Mouse (Mus musculus): Measurements from ENCODE around the gene Gm20518.
A peak's percentile ranks its signal among the peaks of the same experiment; 100 is the strongest.

Gm20518 gene

GRCm38 (mm10) chr16:17843701-17844365 lies 47.6 kb downstream of the Gm20518 start:
- no peak for ATAC-seq (ENCODE audit: low TSS enrichment)

DNA sequence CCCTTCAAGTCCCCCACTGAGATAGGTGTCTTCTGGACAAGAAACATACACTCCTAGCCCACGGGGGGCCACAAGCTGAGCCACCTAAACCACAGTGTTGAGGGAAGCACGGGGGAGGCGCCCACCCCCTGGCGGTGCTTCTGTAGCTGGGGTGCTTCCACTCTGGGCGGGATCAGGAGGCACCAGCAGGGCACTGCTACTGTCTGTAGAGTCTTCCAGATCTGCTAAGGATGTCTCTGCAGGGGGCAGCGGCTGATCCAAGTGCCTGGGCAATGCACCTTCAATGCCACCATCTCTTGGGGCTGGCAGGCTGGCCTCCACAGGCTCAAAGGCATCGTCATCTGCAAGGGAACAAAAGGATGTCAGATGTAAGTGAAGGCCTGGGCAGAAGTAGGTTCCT lies 49.0 kb downstream of the Gm20518 start:
- no peak for ATAC-seq (ENCODE audit: low TSS enrichment)

DNA sequence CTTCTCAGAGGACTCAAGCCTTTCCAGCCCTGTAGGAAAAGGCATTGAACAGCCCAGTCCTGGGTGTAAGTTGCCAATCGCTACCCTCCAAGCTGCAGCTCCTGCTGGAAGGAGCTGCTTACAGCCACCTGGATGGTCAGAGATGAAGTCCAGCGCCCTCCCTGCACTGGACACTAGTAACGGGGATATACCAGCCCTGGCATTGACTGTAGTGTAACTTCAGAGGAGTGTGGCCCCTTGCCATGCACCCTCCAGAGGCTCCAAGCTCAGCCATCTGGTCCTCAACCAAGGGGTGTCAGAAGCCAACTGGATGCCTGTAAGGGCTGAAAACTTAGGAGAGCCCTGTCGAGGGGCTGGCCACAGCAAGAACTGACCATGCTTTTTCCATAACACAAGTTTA lies 51.5 kb downstream of the Gm20518 start:
- no peak for ATAC-seq (ENCODE audit: low TSS enrichment)

DNA sequence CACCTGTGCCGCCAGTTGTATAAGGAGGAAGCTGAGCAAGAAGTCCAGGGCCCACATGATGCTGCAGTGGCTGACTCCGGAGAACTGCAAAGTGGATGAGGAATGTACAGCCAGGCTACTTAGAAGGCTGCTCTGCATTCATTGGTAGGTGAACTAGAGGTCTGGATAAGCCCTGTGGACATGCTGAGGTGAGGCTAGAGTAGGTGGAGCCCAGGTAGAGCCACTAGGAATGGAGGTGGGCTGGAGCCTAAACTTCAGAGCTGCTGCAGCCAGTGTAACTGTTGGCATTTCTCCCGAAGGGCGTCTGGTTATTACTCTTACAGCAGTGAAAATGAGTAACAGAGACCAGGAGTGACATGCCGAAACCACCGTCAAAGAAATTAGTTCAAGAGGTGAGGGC lies 53.4 kb downstream of the Gm20518 start, which contains the start of gene Car15:
Gene Car15 (minus strand): TSS at position 314 of the 400 bp plus-strand sequence.
- no peak for ATAC-seq (ENCODE audit: low TSS enrichment)

GRCm38 (mm10) chr16:17835481-17835880 lies 56.0 kb downstream of the Gm20518 start:
- no peak for ATAC-seq (ENCODE audit: low TSS enrichment)

DNA sequence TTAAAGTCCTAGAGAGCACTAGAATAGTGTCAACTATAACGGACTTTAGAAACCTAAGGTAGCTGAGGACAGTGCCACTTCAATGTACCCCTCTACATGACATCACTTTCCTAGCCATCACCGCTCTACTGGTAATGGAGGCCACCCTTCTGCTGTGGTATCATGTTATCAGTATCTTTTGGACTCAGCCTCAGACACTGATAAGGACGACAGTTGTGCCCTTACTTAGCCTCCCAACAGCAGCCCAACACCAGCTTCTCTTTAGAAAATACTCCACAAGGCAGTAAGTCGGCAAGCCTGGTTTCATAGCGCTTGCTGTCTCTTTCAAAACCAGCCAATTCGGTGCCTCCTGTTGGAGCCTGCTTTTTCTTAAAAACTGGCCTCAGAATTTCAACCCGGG lies 56.9 kb downstream of the Gm20518 start:
- ATAC-seq (ENCODE audit: low TSS enrichment), result no peak

GRCm38 (mm10) chr16:17833681-17834399 lies 57.6 kb downstream of the Gm20518 start:
- peak; percentile 58 for ATAC-seq (ENCODE audit: low TSS enrichment)

DNA sequence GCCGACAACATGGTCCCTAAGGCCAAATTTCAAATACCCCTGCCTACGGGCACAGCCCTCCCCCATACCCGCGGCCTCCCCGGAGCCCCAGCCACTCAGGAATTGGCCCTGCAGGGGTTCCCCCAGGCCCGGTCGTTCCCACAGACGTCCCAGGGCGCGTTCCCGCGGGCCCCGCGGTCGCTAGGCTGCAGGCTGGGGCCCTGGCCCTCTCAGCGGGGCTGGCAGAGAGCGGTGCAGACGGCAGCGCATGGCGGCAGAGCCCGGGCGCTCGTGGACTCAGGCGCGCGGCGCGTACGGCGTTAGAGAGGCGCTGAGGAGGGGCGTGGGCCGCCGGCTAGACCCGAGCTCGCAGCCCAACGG lies 58.2 kb downstream of the Gm20518 start:
- ATAC-seq (ENCODE audit: low TSS enrichment), result peak; percentile 50

DNA sequence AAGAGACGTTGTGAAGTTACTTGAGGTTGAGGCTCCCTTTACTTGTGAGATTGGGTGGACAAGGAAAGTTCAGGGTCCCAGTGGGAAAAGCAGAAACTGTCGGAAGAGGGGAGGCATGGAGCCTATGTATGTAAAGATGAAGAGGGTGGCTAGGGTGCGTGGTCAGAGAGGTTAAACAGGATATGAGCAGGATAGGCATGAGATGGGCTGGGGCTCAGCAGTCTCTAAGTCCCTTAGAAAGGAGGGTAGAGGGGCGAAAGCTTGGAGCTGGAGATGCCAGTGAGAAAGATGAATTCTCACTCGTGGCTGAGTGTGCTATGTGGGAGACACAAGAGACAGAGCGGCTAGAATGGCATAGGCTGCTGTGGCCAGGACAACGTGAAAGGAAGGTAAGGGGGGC lies 58.6 kb downstream of the Gm20518 start, which contains the start of gene B830017H08Rik:
Gene B830017H08Rik (plus strand): TSS at position 301 of the 400 bp plus-strand sequence.
- peak; percentile 2; the same call in 1 of the 2 replicates for ATAC-seq (ENCODE audit: low TSS enrichment)

DNA sequence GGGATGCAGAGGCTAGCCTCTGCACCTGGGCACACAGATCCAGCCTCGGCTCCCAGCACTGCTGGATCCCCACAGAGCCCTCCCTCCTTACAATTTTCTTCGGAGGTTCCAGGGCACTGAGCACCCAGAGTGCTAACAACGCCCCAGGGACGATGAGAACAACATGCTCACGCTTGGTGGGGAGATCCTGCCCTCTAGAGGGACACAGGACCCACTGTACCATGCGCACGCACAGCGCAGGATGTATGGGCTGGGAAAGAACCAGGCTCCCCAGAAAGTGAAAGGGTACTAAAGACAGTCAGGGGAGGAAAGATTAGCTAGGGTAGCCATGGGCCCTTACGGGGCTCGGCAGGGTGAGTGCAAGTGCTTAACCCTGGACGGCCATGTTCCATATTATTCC lies 59.7 kb downstream of the Gm20518 start:
- no peak for ATAC-seq (ENCODE audit: low TSS enrichment)

DNA sequence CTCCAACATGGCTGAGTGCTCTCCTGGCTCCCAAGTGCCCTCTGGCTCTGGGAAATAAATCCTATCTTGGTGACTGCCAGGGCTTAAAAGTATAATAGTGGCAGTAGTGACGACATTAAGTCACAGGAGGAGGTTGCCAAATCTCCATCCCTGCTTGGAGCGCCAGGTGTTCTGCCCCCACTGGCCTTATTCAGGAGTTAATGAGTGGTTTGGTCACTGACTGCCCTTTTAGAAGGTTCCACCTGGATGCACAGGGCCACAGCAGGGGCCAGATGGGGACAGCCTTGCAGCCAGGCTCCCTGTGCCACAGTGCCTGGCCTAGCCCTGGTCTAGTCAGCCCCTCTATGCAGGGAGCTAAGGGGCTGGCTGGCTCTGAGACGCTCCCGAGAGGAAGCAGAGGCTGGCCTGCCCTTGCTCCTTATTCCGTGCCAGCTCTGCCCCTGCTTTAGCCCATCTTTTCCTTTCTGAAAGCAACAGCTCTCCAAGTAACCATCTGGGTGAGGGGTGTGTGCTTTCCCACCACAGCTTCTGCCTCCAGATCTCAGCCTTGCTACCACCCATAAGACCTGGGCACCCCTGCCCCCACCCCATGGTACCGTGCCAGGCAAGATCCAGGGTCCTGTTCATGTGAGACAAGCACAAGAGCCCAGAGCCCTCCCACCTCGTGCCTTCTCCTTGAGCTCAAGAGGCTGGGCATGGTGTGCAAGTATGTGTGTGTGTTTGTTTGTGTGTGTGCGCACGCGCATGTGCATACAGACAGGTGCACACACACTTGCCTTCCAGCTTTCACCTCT lies 60.9 kb downstream of the Gm20518 start:
- ATAC-seq (ENCODE audit: low TSS enrichment), result no peak

- no peak for ATAC-seq (ENCODE audit: low TSS enrichment)
These were observed 62.6 kb downstream of the Gm20518 start for GRCm38 (mm10) chr16:17828867-17829266.

DNA sequence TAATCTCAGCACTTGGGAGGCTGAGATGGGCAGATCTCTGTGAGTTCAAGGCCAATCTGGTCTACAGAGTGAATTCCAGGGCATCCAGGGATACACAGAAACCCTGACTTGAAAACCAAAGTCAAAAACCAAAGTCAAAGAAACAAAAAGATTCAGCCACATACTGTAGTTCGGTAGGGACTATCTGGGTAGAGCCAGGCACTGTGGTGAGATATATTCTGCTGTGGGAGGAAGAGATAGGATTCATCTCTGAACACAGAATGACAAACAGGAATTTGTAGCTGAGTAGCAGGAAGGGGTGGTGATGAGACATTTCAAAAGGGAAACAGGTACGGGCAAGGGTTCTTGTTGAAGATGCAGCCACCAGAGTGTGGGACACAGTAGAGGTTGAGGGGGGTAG lies 63.2 kb downstream of the Gm20518 start:
- no peak for ATAC-seq (ENCODE audit: low TSS enrichment)

- no peak for ATAC-seq (ENCODE audit: low TSS enrichment)
These were observed 65.0 kb downstream of the Gm20518 start for GRCm38 (mm10) chr16:17826500-17826899.

DNA sequence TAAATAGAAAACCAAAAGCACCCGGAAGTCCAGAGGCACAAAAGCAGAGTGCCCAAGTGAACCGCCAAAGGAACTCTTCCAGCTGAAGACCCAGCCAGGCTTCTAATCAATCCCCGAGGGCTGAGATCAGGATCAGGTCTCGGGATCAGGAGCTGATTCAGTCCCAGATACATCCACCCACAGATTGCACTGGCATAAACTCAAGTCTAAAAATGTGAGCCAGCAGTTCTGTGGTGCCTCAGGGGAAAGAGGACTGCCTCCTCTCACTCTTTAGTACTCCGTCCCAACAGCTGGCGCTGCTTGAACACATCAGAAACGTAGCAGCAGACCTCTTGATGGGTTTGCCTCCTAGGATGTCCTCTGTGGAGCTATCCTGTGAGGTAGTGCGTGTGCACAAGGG lies 74.9 kb downstream of the Gm20518 start:
- no peak for ATAC-seq (ENCODE audit: low TSS enrichment)

DNA sequence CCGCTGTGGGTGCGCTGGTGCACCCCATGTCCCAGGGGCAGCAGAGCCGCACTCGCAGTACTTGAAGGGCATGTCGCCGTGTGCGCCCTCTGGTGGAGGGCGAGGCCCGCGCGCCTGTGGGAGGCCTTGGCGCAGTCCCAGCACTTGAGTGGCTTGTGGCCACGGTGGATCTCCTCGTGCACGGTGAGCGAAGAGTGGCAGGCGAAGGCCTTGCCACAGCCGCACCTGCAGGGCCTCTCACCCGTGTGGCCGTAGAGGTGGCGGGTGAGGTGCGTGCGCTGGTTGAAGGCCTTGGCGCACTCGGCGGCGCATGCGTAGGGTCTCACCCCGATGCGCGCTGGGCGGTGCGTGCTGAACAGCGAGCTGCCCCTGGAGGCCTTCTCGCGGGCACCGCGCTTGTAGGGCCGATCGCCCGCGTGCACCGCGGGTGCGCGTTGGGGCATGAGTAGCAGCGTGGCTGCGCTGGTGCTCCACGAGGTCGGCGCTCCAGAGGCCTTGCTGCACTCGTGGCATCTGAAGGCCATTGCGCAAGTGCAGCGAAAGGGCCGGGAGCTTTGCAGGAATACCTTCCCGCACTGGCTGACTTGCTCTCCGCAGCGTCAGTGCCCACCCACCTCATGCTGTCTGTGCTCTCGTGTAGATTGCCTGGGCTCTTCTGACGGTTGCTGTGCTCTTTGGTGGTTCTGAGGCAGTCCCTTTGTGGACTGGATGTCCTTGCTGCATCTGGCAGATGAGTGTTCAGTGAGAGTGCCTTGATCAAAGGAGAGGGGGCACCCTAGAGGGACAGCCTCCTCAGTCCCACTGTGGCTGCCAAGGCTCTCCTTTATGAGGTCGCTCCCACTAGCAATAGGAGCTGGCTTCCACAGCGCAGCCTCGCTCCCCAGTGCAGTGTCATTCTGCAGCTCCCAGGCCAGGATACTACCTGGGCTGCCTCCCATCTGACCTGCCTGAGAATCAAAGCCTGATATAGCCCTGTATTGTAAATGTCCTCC lies 75.8 kb downstream of the Gm20518 start:
- peak; percentile 66 for ATAC-seq (ENCODE audit: low TSS enrichment)

DNA sequence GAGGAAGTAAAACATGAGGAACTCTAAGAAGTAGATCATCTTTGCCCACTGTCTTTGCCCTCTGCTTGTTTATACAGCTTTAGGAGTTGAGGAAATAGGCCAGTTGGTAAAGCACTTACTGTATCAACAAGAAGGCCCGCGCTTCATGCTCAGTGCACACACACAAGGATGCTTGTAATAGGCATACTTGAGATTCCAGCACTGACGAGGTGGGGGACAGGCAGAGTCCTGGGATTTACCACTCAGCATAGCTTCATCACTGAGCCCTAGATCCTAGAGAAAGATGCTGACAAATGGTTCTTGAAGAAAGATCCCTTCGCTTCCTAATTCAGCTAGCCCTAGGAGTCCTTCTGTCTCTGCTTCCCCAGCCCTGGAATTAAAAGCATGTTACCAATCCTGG lies 78.3 kb downstream of the Gm20518 start:
- no peak for ATAC-seq (ENCODE audit: low TSS enrichment)

DNA sequence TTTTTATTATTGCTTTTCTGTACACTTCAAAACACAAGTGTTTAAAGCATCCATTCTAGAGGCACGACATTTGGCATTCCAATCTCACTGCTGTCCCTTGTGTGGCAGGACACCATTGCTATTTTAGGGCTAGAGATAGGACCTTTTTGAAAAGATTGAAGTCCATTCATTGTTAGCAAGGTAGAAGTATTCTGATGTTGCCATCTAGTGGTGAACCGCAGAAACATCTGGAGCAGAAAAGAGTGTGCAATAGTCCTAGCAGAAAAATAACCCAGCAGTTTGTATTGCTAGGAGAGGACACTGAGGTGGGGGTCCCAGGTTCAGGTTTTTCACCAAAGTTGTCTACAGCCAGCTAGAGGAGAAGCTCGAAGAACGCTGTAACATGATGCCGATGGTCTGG lies 79.4 kb downstream of the Gm20518 start:
- ATAC-seq (ENCODE audit: low TSS enrichment), result no peak

DNA sequence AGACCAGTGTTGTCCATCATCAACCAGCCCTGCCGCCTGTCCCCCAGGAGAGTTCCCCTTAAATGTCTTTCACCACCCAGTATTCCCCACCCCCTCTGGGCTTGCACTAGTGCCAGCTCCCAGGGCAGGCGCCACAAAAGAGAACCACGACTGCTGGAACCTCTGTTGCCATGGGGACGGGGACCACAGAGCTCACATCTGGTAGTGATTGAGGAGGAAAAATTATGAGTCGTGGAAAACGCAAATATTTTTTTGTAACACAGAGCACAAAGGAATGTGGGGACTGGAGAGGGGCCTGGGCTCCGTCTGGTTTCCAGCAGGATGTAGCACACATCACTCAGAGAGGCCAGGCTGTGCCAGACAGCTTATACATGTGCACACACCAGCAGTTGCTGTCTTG lies 81.8 kb downstream of the Gm20518 start:
- ATAC-seq (ENCODE audit: low TSS enrichment), result no peak

GRCm38 (mm10) chr16:17809125-17809524 lies 82.3 kb downstream of the Gm20518 start:
- no peak for ATAC-seq (ENCODE audit: low TSS enrichment)

Measured in frontal cortex, adult (tissue).